Mouse (Mus musculus) lung, embryonic 16.5 days (tissue): ENCODE results near the gene Lrguk. TPM values are rescaled to one million over a fixed set of nuclear protein-coding genes. Genes with fewer than 3 reads are reported as not detected.

Experiments used
- ATAC-seq: fragments of 200-750 bp; cut with Nextera tagmentation; 2 replicates; pipeline ENCODE4 v1.8.0; 2017; ENCODE audit warnings: low read depth, mild to moderate bottlenecking, moderate library complexity
- H3K27ac ChIP-seq: fragments of 300-500 bp; sonication (generic); 2 replicates; pipeline ENCODE4 v1.5.1; 2014; ENCODE audit warnings: mild to moderate bottlenecking, control low read depth, low read length
- H3K27me3 ChIP-seq: fragments of 300-500 bp; sonication (generic); 2 replicates; pipeline ENCODE4 v1.6.1; 2014; ENCODE audit warnings: low read depth, low read length, mixed read lengths; ENCODE audit not compliant: control insufficient read depth, insufficient read depth
- H3K36me3 ChIP-seq: fragments of 300-500 bp; sonication (generic); 2 replicates; pipeline ENCODE4 v1.6.1; 2014; ENCODE audit warnings: low read length; ENCODE audit not compliant: control insufficient read depth, insufficient read depth
- H3K4me1 ChIP-seq: fragments of 300-500 bp; sonication (generic); replicated peaks from 2 replicates; pipeline ENCODE4 v1.6.1; 2014; ENCODE audit warnings: low read length, mixed read lengths; ENCODE audit not compliant: control insufficient read depth, insufficient read depth
- H3K4me2 ChIP-seq: fragments of 300-500 bp; sonication (generic); 2 replicates; pipeline ENCODE4 v1.6.1; 2014; ENCODE audit warnings: low read depth, low read length, control low read depth
- H3K4me3 ChIP-seq: fragments of 300-500 bp; sonication (generic); 2 replicates; pipeline ENCODE4 v1.5.1; 2014; ENCODE audit warnings: mild to moderate bottlenecking, low read length, control low read depth
- H3K9ac ChIP-seq: fragments of 300-500 bp; sonication (generic); 2 replicates; pipeline ENCODE4 v1.6.1; 2014; ENCODE audit warnings: low read length, control low read depth
- H3K9me3 ChIP-seq: fragments of 300-500 bp; sonication (generic); 2 replicates; pipeline ENCODE4 v1.6.1; 2016; ENCODE audit warnings: low read length; ENCODE audit not compliant: control insufficient read depth
- WGBS: fragments of 180-500 bp; shearing (Covaris S2); extraction: QIAGEN DNeasy Blood & Tissue Kit; methylation state at CpG from one replicate; pipeline ENCODE4 v1.1.7; 2014; 5-methylcytosine and 5-hydroxymethylcytosine counted together
- polyA plus RNA-seq: library from polyadenylated mRNA; unstranded; fragments of >200 nt; fragmentation: Nextera tagmentation; extraction: Ambion mirVana; gene quantifications from 2 replicates; pipeline ENCODE4 v1.2.1, GENCODE M21; 2015

Gene Lrguk
- polyA plus RNA-seq, 1 experiment from 2014 or later, result 2.8 TPM

GRCm38 (mm10) chr6:34159998-34160815, 131.0 kb downstream of the Lrguk start:
- Histone ChIP-seq H3K27me3 (no peaks in the 10 kb centered on the region), H3K27ac (peak overlapping the region; percentile 63), H3K4me1 (peaks cover 35% of the 10 kb centered on the region), H3K4me2 (no peak overlapping the region), H3K9ac (no peak overlapping the region), H3K4me3 (no peak overlapping the region), H3K9me3 (no peaks in the 10 kb centered on the region), H3K36me3 (peaks cover 30% of the 10 kb centered on the region)
- 29% methylated on average over 23 of the region's 23 CpGs for WGBS
- peak; percentile 61 for ATAC-seq

- H3K4me1 ChIP-seq, result peaks cover 29% of the 10 kb centered on the region
- H3K4me3 ChIP-seq, result no peak overlapping the region
- peak; percentile 64 for ATAC-seq
- no peaks in the 10 kb centered on the region for H3K27me3 ChIP-seq
- no peak overlapping the region for H3K9ac ChIP-seq
- H3K4me2 ChIP-seq, result no peak overlapping the region
- no peaks in the 10 kb centered on the region for H3K9me3 ChIP-seq
- 66% methylated on average over 7 of the region's 7 CpGs for WGBS
- peaks cover 34% of the 10 kb centered on the region for H3K36me3 ChIP-seq
- peak overlapping the region; percentile 63; the same call in 1 of the 2 replicates for H3K27ac ChIP-seq
Measured at GRCm38 (mm10) chr6:34160816-34161310, 131.6 kb downstream of the Lrguk start.

- Histone ChIP-seq H3K4me2 (no peak overlapping the region), H3K27me3 (no peaks in the 10 kb centered on the region), H3K27ac (no peak overlapping the region), H3K4me3 (no peak overlapping the region), H3K4me1 (peaks cover 22% of the 10 kb centered on the region), H3K9me3 (no peaks in the 10 kb centered on the region), H3K36me3 (peaks cover 40% of the 10 kb centered on the region), H3K9ac (no peak overlapping the region)
- WGBS, result 60% methylated on average over 7 of the region's 7 CpGs
- ATAC-seq, result peak; percentile 15; the same call in 1 of the 2 replicates
Measured at GRCm38 (mm10) chr6:34161511-34161910, 132.3 kb downstream of the Lrguk start.

GRCm38 (mm10) chr6:34162607-34163006, 133.4 kb downstream of the Lrguk start:
- peaks cover 18% of the 10 kb centered on the region for H3K4me1 ChIP-seq
- no peaks in the 10 kb centered on the region for H3K27me3 ChIP-seq
- peaks cover 45% of the 10 kb centered on the region for H3K36me3 ChIP-seq
- H3K9ac ChIP-seq, result no peak overlapping the region
- no peak overlapping the region for H3K27ac ChIP-seq
- ATAC-seq, result no peak
- H3K4me3 ChIP-seq, result no peak overlapping the region
- WGBS, result 58% methylated on average over 2 of the region's 2 CpGs
- H3K9me3 ChIP-seq, result no peaks in the 10 kb centered on the region
- H3K4me2 ChIP-seq, result no peak overlapping the region

GRCm38 (mm10) chr6:34163014-34163413, 133.8 kb downstream of the Lrguk start:
- peaks cover 18% of the 10 kb centered on the region for H3K4me1 ChIP-seq
- H3K9ac ChIP-seq, result no peak overlapping the region
- H3K9me3 ChIP-seq, result no peaks in the 10 kb centered on the region
- no peak overlapping the region for H3K27ac ChIP-seq
- no peak overlapping the region for H3K4me3 ChIP-seq
- no peaks in the 10 kb centered on the region for H3K27me3 ChIP-seq
- peaks cover 43% of the 10 kb centered on the region for H3K36me3 ChIP-seq
- 77% methylated on average over 9 of the region's 9 CpGs for WGBS
- no peak overlapping the region for H3K4me2 ChIP-seq
- ATAC-seq, result no peak

GRCm38 (mm10) chr6:34168834-34169233, 139.6 kb downstream of the Lrguk start:
- 78% methylated on average over 3 of the region's 3 CpGs for WGBS
- H3K9me3 ChIP-seq, result no peaks in the 10 kb centered on the region
- peaks cover 35% of the 10 kb centered on the region for H3K36me3 ChIP-seq
- no peak for ATAC-seq
- H3K4me3 ChIP-seq, result no peak overlapping the region
- no peak overlapping the region for H3K9ac ChIP-seq
- H3K27ac ChIP-seq, result no peak overlapping the region
- H3K4me1 ChIP-seq, result peaks cover 6% of the 10 kb centered on the region; the same call in 1 of the 2 replicates
- no peak overlapping the region for H3K4me2 ChIP-seq
- no peaks in the 10 kb centered on the region for H3K27me3 ChIP-seq

- Histone ChIP-seq H3K4me1 (peaks cover 15% of the 10 kb centered on the region), H3K27me3 (no peaks in the 10 kb centered on the region), H3K4me3 (no peak overlapping the region), H3K9ac (no peak overlapping the region), H3K4me2 (no peak overlapping the region), H3K27ac (no peak overlapping the region), H3K9me3 (no peaks in the 10 kb centered on the region), H3K36me3 (peaks cover 25% of the 10 kb centered on the region)
- ATAC-seq, result no peak
- WGBS, result 60% methylated on average over 7 of the region's 7 CpGs
Measured at GRCm38 (mm10) chr6:34170844-34171494, 141.7 kb downstream of the Lrguk start.

GRCm38 (mm10) chr6:34171748-34172457, 142.7 kb downstream of the Lrguk start:
- H3K4me1 ChIP-seq, result peaks cover 17% of the 10 kb centered on the region

GRCm38 (mm10) chr6:34173251-34173650, 144.0 kb downstream of the Lrguk start:
- no peak overlapping the region for H3K27ac ChIP-seq
- peaks cover 17% of the 10 kb centered on the region for H3K4me1 ChIP-seq
- 73% methylated on average over 12 of the region's 12 CpGs for WGBS

More at GRCm38 (mm10) chr6:34171748-34172457, 142.7 kb downstream of the Lrguk start:
- H3K4me2 ChIP-seq, result no peak overlapping the region
- no peak for ATAC-seq
- peaks cover 16% of the 10 kb centered on the region for H3K36me3 ChIP-seq
- H3K4me3 ChIP-seq, result no peak overlapping the region
- 88% methylated on average over 12 of the region's 12 CpGs for WGBS
- H3K9me3 ChIP-seq, result no peaks in the 10 kb centered on the region
- H3K9ac ChIP-seq, result no peak overlapping the region
- no peak overlapping the region for H3K27ac ChIP-seq
- H3K27me3 ChIP-seq, result no peaks in the 10 kb centered on the region

More at GRCm38 (mm10) chr6:34173251-34173650, 144.0 kb downstream of the Lrguk start:
- ATAC-seq, result no peak
- H3K27me3 ChIP-seq, result no peaks in the 10 kb centered on the region
- H3K9me3 ChIP-seq, result no peaks in the 10 kb centered on the region
- peaks cover 11% of the 10 kb centered on the region for H3K36me3 ChIP-seq
- H3K4me2 ChIP-seq, result no peak overlapping the region
- no peak overlapping the region for H3K9ac ChIP-seq
- no peak overlapping the region for H3K4me3 ChIP-seq
